Mouse (Mus musculus): ENCODE measurements around the gene Itch. TPM values are rescaled to one million over a fixed set of nuclear protein-coding genes. Genes with fewer than 3 reads are reported as not detected.

Gene Itch
- polyA plus RNA-seq (2015; fragmentation: Nextera tagmentation; extraction: Ambion mirVana) = 49.4 and 51.0 TPM in 2 replicates

DNA sequence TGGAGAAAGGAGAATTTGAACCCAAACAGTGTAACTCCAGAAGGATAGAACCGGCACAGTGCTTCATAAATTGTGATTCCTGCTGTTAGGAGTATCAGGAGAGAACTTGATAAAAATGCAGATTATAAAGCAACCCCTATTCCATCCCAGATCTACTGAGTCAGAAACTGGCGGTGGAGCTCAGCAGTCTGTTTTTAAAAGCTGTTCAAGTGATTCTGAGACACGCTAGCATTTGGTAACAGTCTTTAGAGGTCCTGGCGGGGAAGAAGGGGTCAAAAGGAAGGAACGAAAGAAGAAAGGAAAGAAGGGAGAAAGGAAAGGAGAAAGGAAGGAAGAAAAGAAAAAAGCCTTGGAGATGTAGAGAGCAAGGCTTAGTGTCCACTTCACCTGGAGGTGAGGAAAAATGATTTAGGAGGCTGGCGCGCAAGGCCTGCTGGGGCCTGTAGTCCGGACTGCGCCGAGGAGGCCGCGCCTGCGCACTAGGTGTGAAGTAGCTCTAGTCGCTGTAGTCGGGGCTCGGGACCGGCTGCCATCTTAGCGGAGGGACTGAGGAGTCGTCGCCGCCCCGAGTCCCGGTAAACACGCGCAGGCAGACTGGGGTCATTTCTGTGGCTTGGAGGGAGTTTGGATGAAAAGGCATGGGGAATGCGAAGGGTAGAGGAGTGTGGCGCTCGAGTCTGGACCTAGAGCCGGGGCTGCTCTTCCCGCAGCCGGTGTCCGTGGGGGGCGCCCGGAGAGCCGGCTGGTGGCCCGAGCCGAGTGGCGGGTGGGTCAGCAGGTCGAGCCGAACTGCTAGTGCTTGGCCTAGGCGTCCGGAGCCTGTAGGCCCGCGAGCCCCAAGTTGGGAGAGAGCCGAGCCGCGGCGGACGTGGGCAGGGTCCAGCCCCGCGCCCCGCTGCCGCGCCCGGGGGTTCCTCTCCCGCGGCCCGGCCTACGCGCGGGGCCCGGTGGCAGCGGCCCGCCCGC lies at the start of gene Itch:
Itch (plus strand) TSS at position 499 of the 966 bp plus-strand sequence.
- Histone ChIP-seq H3K36me3 (no peaks in the 10 kb centered on the region), H3K9me3 (no peaks in the 10 kb centered on the region), H3K27ac (peak within 1 kb of the TSS; percentile 87), H3K4me3 (replicated peaks) (peak within 1 kb of the TSS; percentile 84), H3K9ac (peak within 1 kb of the TSS; percentile 87), H3K27me3 (replicated peaks) (no peaks in the 10 kb centered on the region), H3K4me1 (peaks cover 18% of the 10 kb centered on the region), H3K4me2 (peak within 1 kb of the TSS; percentile 62)
- peak; percentile 97 for ATAC-seq (ENCODE audit: insufficient read depth, low FRiP score, low read depth)
- 2% methylated on average over 64 of the region's 65 CpGs for WGBS

DNA sequence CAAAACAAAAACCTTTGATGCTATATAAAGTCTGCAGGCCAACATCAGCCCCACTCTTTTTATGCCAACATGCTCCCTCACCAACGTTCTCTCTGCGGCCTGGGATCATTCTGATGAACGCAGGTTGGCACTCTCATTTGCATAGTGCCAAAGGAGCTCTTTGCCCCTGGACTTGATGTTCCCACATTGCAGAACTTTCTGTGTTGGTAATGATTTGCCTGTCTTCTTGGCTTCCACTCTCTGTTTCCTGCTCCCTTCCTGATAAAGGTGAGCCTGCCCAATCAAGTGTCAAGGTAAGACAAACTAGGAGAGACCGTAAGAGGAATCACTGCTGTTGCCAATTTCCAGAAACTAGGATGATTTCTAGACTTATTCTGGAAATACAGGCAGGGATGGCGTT lies 48.8 kb upstream of the Itch start:
- H3K4me2 ChIP-seq = no peak overlapping the region
- H3K4me1 ChIP-seq = no peaks in the 10 kb centered on the region
- H3K36me3 ChIP-seq = no peaks in the 10 kb centered on the region
- H3K4me3 ChIP-seq (replicated peaks) = no peak overlapping the region
- H3K9me3 ChIP-seq = no peaks in the 10 kb centered on the region
- H3K27ac ChIP-seq = no peak overlapping the region
- WGBS = 87% methylated on average over 5 of the region's 5 CpGs
- no peaks in the 10 kb centered on the region for H3K27me3 ChIP-seq (replicated peaks)
- no peak overlapping the region for H3K9ac ChIP-seq
- no peak for ATAC-seq (ENCODE audit: insufficient read depth, low FRiP score, low read depth)

DNA sequence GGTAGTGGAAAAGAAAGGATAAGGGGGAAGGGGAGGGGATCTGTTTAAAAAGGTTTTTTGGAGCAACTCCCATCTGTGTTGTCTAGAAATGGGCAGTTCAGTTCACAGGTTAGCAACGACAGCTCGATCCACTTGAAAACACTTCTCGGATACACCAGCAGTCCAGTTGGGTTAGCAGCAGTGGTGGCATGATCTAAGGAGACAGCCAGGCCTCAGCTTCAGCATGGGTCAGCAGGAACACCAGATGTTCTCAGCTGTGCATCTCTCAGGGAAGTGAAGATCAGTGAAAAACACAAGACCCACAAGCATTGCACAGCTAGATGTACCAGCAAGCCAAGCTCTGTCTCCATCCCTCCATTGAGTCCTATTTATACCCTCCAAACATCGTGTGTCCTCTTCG lies 47.0 kb upstream of the Itch start:
- Histone ChIP-seq H3K27me3 (replicated peaks) (no peaks in the 10 kb centered on the region), H3K9me3 (no peaks in the 10 kb centered on the region), H3K9ac (no peak overlapping the region), H3K27ac (no peak overlapping the region), H3K4me1 (peaks cover 4% of the 10 kb centered on the region; the same call in 1 of the 2 replicates), H3K4me3 (replicated peaks) (no peak overlapping the region), H3K4me2 (no peak overlapping the region), H3K36me3 (no peaks in the 10 kb centered on the region)
- 74% methylated on average over 5 of the region's 5 CpGs for WGBS
- ATAC-seq (ENCODE audit: insufficient read depth, low FRiP score, low read depth) = no peak

DNA sequence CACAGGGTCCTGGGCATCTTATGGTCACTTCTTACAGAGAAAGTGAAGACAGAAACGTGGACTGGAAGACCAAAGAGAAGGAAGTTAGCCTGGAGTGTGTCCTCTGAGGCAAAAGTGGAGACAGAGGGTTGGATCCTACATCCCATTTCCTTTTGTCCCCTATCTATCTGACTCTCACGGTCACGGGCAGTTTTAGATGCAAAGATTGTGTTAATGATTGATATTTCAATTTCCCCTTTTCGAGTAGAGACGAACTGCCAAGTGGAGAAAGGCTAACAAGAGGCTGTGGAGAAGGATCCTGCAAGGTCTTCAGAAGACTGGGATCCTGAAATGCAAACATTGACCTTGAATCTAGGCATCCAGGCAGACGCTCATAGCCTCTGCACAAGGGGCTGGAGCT lies 45.0 kb upstream of the Itch start:
- peaks cover 4% of the 10 kb centered on the region; the same call in 1 of the 2 replicates for H3K4me1 ChIP-seq
- H3K9me3 ChIP-seq = no peaks in the 10 kb centered on the region
- H3K27ac ChIP-seq = no peak overlapping the region
- ATAC-seq (ENCODE audit: insufficient read depth, low FRiP score, low read depth) = no peak
- no peak overlapping the region for H3K4me2 ChIP-seq
- H3K27me3 ChIP-seq (replicated peaks) = no peaks in the 10 kb centered on the region
- whole genome bisulfite sequencing = 52% methylated on average over 6 of the region's 6 CpGs
- no peak overlapping the region for H3K9ac ChIP-seq
- no peaks in the 10 kb centered on the region for H3K36me3 ChIP-seq
- H3K4me3 ChIP-seq (replicated peaks) = no peak overlapping the region

DNA sequence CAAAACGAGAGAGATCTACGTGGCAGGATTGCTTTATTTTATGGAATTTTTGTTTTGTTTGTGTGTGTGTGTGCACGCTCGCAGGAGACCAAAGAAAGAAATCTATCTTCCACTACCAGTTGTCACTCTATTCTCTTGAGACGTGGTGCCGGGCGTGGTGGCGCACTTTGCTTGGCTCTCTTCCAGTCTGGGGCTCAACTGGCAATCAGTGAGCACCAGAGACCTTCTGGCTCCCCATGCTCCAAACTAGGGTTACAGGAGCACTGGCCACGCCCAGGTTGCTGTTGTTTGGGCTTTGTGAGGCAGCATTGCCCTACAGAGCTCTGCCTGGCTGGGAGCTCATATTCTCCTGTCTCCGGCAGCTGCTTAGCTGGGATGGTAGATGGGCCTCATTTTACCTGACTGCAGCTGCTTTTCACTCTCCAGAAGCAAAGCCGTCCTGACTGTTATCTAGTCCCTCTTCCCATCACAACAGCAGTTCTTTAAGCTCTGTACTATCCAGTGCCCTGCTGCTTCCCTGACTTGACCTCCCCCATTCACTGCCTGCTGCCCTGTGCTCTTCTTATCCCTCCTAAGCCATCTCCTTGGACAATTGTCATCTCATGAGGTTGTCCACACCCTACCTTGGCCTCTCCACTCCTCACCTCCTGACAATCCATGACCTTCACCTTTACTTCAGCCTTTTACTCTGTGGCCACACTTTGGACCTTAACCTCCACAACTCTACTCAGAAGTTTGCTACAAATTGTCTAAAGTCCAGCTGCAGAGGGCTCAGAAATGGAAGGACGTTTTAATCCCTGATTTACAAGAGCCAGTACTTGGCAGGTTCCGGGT lies 42.2 kb upstream of the Itch start:
- 58% methylated on average over 13 of the region's 13 CpGs for WGBS
- no peaks in the 10 kb centered on the region for H3K9me3 ChIP-seq
- no peaks in the 10 kb centered on the region for H3K27me3 ChIP-seq (replicated peaks)
- ATAC-seq (ENCODE audit: insufficient read depth, low FRiP score, low read depth) = peak; percentile 63; the same call in 1 of the 2 replicates
- H3K27ac ChIP-seq = no peak overlapping the region
- peaks cover 4% of the 10 kb centered on the region; the same call in 1 of the 2 replicates for H3K4me1 ChIP-seq
- H3K36me3 ChIP-seq = no peaks in the 10 kb centered on the region
- H3K4me2 ChIP-seq = no peak overlapping the region
- no peak overlapping the region for H3K4me3 ChIP-seq (replicated peaks)
- H3K9ac ChIP-seq = no peak overlapping the region

DNA sequence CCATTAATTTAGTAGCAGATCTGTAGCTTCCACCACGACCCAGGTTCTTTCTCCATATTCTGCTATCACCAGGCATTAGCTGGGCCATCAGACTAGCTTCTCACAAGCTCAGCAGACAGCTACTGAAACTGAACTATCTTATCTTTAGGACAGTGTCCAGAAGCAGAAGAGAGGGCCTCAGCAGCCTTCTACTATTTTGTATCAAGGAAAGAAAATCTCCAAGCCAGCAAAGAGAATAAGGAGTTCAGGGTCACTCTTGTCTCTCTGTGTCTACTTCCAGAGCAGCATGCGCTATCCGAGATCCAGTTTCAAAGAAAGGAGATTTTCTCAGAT lies 41.6 kb upstream of the Itch start:
- Histone ChIP-seq H3K9ac (no peak overlapping the region), H3K27ac (no peak overlapping the region), H3K9me3 (no peaks in the 10 kb centered on the region), H3K4me2 (no peak overlapping the region), H3K27me3 (replicated peaks) (no peaks in the 10 kb centered on the region), H3K36me3 (no peaks in the 10 kb centered on the region), H3K4me1 (peaks cover 4% of the 10 kb centered on the region; the same call in 1 of the 2 replicates), H3K4me3 (replicated peaks) (no peak overlapping the region)
- WGBS = 85% methylated on average over 3 of the region's 3 CpGs
- peak; percentile 27; the same call in 1 of the 2 replicates for ATAC-seq (ENCODE audit: insufficient read depth, low FRiP score, low read depth)

DNA sequence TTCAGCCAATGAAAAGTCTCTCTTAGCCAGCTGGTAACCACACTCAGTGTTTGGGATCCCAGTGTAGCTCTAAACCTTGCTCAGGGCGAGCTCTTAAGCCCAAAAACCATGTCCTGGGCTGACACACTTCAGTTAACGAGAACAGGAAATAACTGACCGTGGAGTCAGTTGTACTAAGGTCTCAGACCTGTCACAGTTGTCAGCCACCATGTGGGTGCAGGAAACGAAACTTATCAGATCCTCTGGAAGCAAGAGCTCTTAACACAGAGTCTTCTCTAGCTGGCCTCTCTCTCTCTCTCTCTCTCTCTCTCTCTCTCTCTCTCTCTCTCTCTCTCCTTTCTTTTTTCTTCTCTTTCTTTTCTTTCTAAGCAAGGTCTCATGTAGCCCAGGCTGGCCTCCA lies 39.9 kb upstream of the Itch start:
- H3K27me3 ChIP-seq (replicated peaks) = no peaks in the 10 kb centered on the region
- no peaks in the 10 kb centered on the region for H3K36me3 ChIP-seq
- H3K9ac ChIP-seq = no peak overlapping the region
- H3K4me1 ChIP-seq = peaks cover 4% of the 10 kb centered on the region; the same call in 1 of the 2 replicates
- WGBS = 52% methylated on average over 4 of the region's 4 CpGs
- H3K4me3 ChIP-seq (replicated peaks) = no peak overlapping the region
- no peak overlapping the region for H3K4me2 ChIP-seq
- no peak for ATAC-seq (ENCODE audit: insufficient read depth, low FRiP score, low read depth)
- H3K9me3 ChIP-seq = no peaks in the 10 kb centered on the region
- H3K27ac ChIP-seq = no peak overlapping the region

DNA sequence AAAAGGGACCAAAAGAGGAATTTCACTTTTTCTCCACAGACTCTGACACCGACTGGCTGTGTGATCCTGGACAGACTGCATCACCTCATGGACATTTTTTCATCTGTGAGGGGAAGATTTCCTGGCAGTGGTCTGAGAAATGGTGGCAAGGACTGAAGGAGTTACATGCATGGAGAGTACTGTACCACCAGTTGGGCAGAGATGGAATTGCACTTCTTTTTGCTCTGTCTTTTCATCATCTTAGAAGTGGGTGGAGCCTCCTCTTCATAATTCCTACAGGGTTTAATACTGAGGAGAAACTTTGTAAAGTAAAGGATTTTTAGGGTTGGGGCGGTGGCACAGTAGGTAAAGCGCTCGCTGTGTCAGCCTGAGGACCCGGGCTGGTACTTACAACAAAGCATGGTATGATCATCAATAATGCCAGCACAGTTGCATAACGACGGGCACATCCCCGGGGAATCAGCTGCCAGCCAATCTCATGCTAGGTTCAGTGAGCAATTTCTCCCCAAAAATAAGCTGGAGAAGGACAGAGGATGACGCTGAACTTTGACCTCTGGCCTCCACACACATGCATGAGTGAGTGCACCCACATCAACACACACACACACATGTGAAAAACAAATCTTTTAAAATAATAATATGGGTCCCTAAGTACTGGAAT lies 34.5 kb upstream of the Itch start:
- no peaks in the 10 kb centered on the region for H3K9me3 ChIP-seq
- H3K9ac ChIP-seq = no peak overlapping the region
- ATAC-seq (ENCODE audit: insufficient read depth, low FRiP score, low read depth) = no peak
- H3K4me2 ChIP-seq = no peak overlapping the region
- 82% methylated on average over 9 of the region's 9 CpGs for WGBS
- H3K4me3 ChIP-seq (replicated peaks) = no peak overlapping the region
- no peaks in the 10 kb centered on the region for H3K36me3 ChIP-seq
- no peaks in the 10 kb centered on the region for H3K27me3 ChIP-seq (replicated peaks)
- no peaks in the 10 kb centered on the region for H3K4me1 ChIP-seq
- H3K27ac ChIP-seq = no peak overlapping the region

DNA sequence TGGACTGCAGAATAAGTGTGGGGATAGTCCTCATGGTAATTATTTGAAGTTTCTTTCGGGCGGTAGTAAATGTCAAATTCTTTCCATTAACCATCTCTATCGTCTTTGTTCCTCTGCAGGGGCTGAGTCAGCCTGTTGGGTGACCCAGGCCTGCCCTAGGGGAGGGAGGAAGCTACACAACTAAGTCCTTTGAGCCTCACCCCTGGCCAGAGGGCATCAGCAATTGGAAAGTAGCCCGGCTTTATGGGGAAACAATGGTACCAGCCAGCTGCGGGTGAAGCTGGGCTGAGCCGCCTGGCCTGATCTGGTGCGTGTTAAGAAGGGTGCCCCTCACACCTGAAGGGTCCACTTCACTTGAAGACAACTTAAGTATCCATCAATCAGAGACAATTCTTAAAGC lies 33.9 kb upstream of the Itch start:
- 72% methylated on average over 7 of the region's 7 CpGs for WGBS
- Histone ChIP-seq H3K27ac (no peak overlapping the region), H3K36me3 (no peaks in the 10 kb centered on the region), H3K4me1 (no peaks in the 10 kb centered on the region), H3K4me2 (no peak overlapping the region), H3K9ac (no peak overlapping the region), H3K9me3 (no peaks in the 10 kb centered on the region), H3K27me3 (replicated peaks) (no peaks in the 10 kb centered on the region), H3K4me3 (replicated peaks) (no peak overlapping the region)
- no peak for ATAC-seq (ENCODE audit: insufficient read depth, low FRiP score, low read depth)

DNA sequence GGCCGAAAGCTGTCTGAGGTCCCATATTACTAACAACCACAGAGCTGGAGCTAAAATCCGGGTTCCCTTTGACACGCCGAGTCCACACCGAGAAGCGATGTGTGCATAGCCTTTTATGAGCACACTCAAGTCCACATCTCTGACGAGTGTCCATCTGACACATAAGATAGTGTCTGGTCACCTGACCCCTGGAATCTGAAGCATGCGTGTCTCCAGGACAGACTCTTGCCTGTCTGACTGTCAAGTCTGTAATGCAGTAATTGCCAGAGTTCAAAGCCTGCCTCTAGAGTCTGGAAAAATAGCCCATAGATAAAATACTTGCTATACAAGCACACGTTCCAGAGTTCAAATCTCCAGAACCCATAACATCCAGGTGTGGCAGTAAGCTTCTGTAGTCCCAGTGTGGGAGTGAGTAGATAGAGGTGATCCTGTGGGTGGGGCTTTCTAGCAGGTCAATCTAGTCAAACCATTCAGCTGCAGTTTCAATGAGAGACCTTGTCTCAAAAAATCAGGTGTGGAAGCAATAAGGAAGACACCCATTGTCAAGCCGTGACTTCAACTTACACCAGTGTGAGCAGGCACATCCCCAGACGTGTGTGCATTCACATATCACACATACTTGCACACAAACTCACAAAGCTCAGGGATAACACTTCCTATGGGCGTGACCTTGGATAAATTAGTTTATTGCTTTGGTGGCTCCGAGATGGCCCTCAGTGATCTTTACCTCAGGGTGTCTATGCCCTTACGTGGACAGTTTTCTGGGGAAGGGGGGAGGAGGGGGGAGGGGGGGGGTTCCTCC lies 33.1 kb upstream of the Itch start:
- Histone ChIP-seq H3K4me3 (replicated peaks) (no peak overlapping the region), H3K36me3 (no peaks in the 10 kb centered on the region), H3K4me1 (no peaks in the 10 kb centered on the region), H3K4me2 (no peak overlapping the region), H3K27me3 (replicated peaks) (no peaks in the 10 kb centered on the region), H3K27ac (no peak overlapping the region), H3K9me3 (no peaks in the 10 kb centered on the region), H3K9ac (no peak overlapping the region)
- no peak for ATAC-seq (ENCODE audit: insufficient read depth, low FRiP score, low read depth)
- 76% methylated on average over 14 of the region's 14 CpGs for WGBS

DNA sequence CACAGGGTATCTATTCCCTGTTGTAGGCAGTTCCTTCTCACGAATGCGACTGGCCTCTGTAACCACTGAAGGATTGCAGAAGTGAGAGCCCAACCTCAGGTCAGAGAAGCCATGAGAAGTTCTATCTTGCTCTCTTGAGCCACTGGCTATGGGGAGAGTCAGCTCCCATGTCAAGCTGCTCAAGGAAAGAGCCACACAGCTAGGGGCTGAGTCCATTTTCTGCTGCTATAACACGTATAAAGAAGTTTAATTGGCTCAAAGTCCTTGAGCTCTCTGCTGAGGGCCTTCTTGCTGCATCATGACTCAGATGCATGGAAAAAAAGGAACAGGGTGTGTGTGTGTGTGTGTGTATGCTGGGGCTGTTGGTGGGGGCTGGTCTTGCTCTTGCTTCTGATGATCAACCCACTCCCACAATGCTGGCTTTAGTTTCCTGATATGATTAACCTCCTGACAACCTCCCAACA lies 32.5 kb upstream of the Itch start:
- no peak overlapping the region for H3K4me2 ChIP-seq
- H3K27ac ChIP-seq = no peak overlapping the region
- no peaks in the 10 kb centered on the region for H3K4me1 ChIP-seq
- H3K27me3 ChIP-seq (replicated peaks) = no peaks in the 10 kb centered on the region
- no peak for ATAC-seq (ENCODE audit: insufficient read depth, low FRiP score, low read depth)
- WGBS = 60% methylated on average over 3 of the region's 3 CpGs
- H3K9me3 ChIP-seq = no peaks in the 10 kb centered on the region
- H3K36me3 ChIP-seq = no peaks in the 10 kb centered on the region
- H3K9ac ChIP-seq = no peak overlapping the region
- no peak overlapping the region for H3K4me3 ChIP-seq (replicated peaks)
